Mouse (Mus musculus) c-Kit-positive CD71-negative TER-119-negative erythroid progenitor cells, embryonic 14.5 days (primary cell): ENCODE results near the gene Cks1brt.
"Not testable (repeated sequence)": the region's sequence is repeated elsewhere in the genome, so short reads cannot be mapped to it uniquely, and the experiment has no call there.

Experiments used
- DNase-seq: peaks from one replicate; pipeline ENCODE4 v3.0.0-alpha.2; 2013; ENCODE audit warnings: low read depth

Cks1brt gene

DNA sequence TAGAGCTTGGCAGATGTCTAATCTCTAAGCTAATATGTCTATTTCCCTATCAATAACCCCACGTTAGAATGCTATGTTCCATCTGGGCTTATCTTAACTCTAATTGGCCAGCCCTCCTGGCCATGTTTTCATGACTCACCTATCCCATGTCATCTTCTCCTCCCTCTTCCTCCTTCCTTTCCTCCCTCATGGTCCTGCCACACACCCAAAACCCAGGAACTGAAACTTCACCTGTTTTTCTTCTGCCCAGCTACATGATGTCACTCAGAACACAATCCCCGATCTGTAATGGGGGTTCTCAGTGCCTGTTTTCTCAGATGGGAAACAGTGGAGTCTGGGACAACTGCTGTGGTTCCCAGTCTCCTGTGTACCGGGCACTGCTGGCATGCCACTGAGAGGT, at the start of gene Cks1brt:
Gene Cks1brt (plus strand): TSS at position 301 of the 400 bp plus-strand sequence.
- no peak for DNase-seq

GRCm38 (mm10) chr8:85113241-85113640, 38.5 kb upstream of the Cks1brt start:
- DNase-seq = no peak

DNA sequence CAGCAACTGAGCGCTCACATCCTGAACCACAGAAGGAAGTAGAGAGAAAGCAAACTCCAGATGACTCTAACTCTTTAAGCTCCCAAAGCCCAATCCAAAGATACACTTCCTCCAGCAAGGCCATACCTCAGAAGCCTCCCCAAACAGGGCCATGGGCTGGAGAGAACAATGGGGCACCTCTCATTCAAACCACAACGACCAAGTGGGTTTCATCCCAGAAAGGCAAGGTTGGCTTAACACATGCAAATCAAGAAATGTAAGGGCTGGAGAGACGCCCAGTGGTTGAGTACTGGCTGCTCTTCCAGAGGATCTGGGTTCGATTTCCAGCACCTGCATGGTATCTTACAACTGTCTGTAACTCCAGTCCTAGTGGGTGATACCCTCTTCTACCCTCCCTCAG, 36.2 kb upstream of the Cks1brt start:
- DNase-seq = no peak

DNA sequence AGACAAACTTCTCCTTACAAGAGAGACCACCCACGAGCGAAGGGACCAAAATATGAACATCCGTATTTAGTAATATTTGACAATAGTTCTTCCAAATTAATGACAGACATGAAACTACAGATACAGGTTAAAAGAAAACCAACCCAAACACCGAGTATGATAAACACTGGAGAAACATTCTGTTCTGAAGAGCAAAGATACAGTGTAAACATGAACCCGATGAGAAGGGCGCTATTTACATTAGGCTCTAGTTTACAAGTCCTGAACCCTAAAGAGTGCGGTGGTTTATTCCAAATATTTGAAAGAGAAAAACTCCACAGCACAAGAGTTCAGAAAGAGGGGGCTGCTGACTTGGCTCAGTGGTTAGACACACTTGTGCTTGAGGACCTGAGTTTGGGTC, 34.7 kb upstream of the Cks1brt start:
- no peak for DNase-seq

GRCm38 (mm10) chr8:85119052-85119981, 32.4 kb upstream of the Cks1brt start:
- DNase-seq = peak; percentile 16

- DNase-seq = not testable (repeated sequence)
Observed at GRCm38 (mm10) chr8:85120251-85120650, 31.5 kb upstream of the Cks1brt start.

- no peak for DNase-seq
Observed at GRCm38 (mm10) chr8:85122995-85123394, 28.7 kb upstream of the Cks1brt start, which contains the start of gene Zfp791. Gene Zfp791 (minus strand): TSS chr8:85123095.

GRCm38 (mm10) chr8:85123691-85124090, 28.0 kb upstream of the Cks1brt start:
- no peak for DNase-seq

DNA sequence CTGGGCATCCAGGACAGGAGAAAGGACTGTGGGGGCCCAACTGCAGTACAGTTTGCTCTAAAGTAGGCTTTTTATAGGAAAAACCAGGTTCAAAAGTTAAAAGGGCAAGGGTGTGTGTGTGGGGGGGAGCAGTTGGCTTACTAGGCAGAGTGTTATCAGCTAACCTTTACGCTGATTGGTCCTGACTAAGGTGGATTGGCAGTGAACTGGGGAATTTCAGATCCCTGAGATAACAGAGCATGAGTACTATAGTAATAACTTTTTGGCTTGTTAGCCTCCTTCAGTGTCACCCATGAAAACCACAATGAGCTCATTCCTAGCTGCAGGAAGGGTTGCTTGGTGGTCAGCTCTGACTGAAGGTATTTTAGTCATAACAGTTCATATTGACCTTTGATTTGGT, 19.4 kb upstream of the Cks1brt start:
- DNase-seq = no peak

- not testable (repeated sequence) for DNase-seq
Observed at GRCm38 (mm10) chr8:85135690-85136089, 16.0 kb upstream of the Cks1brt start.

- DNase-seq = peak; percentile 42
Observed at GRCm38 (mm10) chr8:85142516-85142915, 9.2 kb upstream of the Cks1brt start.

DNA sequence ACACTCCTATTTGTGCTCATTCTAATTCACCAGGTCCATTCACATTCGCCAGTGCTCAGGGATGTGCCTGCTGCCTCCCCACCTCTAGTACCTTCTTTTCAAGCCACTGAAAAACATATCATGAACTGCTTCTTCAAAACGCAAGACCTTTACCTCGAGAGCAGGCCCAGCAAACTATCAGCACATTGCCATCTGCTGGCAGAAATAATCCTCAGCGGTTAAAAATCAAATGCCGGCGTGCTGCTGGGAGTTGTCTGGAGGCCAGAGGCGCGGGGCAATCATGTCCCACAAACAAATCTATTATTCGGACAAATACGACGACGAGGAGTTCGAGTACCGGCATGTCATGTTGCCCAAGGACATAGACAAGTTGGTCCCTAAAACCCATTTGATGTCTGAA, 19.6 kb downstream of the Cks1brt start:
- peak; percentile 35 for DNase-seq

- DNase-seq = no peak
Observed at GRCm38 (mm10) chr8:85175892-85176291, 24.2 kb downstream of the Cks1brt start.

DNA sequence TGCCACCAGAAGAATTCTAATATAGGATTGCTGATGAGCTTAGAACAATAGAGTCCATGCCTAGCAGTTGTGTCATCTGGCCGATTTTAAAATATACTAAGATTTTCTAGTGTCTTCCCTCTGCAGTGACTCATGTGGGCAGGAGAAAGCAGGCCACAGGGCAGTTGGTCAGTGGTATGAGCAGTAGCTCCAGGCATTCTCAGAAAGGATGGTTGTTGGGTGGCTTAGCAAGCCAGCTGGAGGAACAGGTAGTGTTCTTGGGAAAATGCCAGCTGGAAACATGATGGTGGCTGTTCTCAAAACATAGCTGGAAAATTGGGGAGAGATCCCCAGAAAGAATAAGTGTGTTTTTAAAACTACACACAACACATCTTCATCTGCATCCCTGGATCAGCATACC, 40.6 kb downstream of the Cks1brt start:
- no peak for DNase-seq

GRCm38 (mm10) chr8:85220220-85220619, 68.5 kb downstream of the Cks1brt start:
- DNase-seq = no peak

DNA sequence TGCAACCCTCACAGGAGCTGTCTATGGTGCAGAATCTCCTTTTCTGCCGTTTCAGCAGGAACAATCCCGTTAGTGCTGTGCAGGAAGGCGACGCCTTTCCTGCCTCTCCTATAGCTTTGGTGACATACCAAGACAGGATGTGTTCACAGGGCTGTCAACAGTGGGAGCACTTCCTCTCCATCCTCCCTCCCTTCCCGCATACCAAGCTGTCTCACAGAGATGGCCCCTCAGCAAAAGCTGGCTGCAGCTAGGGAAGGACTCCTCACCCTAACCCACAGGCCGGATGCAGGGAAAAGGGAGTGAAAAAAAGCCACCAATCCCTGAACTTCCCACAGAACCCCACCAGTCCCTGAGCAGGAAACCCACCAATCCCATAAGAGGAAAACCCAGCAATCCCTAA, 69.3 kb downstream of the Cks1brt start:
- DNase-seq = no peak
